Mouse (Mus musculus): ENCODE data around the gene Rem2. TPM values are rescaled to one million over a fixed set of nuclear protein-coding genes. Genes with fewer than 3 reads are reported as not detected.
A peak's percentile ranks its signal among the peaks of the same experiment; 100 is the strongest.

The Rem2 gene
- total and polyA plus RNA-seq, 2 experiments from 2014 or later: 25.2 to 32.8 TPM

DNA sequence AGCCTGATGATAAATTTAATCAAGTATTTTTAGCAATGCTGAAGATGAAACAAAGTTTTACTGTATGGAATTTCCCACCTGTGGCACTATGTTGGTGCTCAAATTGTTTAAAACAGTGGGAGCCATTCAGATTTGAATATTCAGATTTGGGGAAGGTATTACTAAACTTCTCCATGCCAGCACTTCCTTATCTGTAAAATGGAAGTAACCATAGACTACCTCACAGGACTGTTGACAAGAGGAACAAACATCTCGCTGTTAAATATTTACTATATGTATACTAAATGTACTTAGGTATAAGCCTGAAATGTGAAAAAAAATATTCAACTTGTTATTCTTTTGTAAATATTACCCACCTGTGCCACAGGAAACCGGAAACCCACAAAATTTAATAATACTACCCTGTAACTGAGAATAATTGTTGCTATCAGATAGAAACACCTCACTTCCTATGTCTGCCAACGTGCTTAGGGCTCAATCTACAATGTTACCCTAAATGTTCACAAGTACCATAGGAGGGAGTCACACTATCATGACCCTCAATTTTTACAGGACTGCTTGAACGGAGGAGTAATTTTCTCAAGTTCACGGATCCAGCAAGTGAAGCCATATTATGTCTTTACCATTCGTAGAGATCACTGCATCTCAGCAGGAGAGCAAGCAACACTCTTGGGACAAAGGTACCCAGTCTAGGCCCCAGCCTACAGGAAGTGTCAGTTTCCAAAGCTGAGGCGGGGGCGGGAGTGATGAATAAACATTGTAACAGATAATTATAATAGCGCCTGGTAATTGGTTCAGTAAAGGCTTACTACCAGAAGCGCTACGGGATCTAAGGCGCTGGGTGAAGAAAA is 12.6 kb upstream of the Rem2 start:
- peak overlapping the region; percentile 82 for H3K4me3 ChIP-seq (ENCODE audit: low read length)
- H3K27me3 ChIP-seq (ENCODE audit: insufficient read depth, low read length): no peaks in the 10 kb centered on the region
- ATAC-seq (peak; percentile 22; the same call in 1 of the 2 replicates), DNase-seq (ENCODE audit: low spot score) (peak; percentile 15)
- peak overlapping the region; percentile 75 for H3K9ac ChIP-seq (replicated peaks; ENCODE audit: low read length)
- H3K36me3 ChIP-seq (ENCODE audit: insufficient read depth, low read length): peaks cover under 1% of the 10 kb centered on the region; the same call in 1 of the 2 replicates
- 15% methylated on average over 12 of the region's 12 CpGs for WGBS
- H3K4me2 ChIP-seq (ENCODE audit: low read depth, low read length): peak overlapping the region; percentile 89
- no peaks in the 10 kb centered on the region for H3K9me3 ChIP-seq (ENCODE audit: low read length)
- H3K27ac ChIP-seq: no peak overlapping the region
- no peaks in the 10 kb centered on the region for H3K4me1 ChIP-seq (ENCODE audit: insufficient read depth, low read length)
- no peak for TF ChIP-seq CTCF (IDR thresholded peaks at IDR 0.05; ENCODE audit: low read depth)

- DNase-seq (ENCODE audit: low spot score) (peak; percentile 89), ATAC-seq (peak; percentile 92)
- Histone ChIP-seq H3K4me2 (ENCODE audit: low read depth, low read length) (peak within 1 kb of the TSS; percentile 89), H3K27ac (peak within 1 kb of the TSS; percentile 61), H3K9me3 (ENCODE audit: low read length) (no peaks in the 10 kb centered on the region), H3K4me3 (ENCODE audit: low read length) (peak within 1 kb of the TSS; percentile 82), H3K4me1 (ENCODE audit: insufficient read depth, low read length) (no peaks in the 10 kb centered on the region), H3K9ac (replicated peaks; ENCODE audit: low read length) (peak within 1 kb of the TSS; percentile 75), H3K36me3 (ENCODE audit: insufficient read depth, low read length) (peaks cover 6% of the 10 kb centered on the region), H3K27me3 (ENCODE audit: insufficient read depth, low read length) (no peaks in the 10 kb centered on the region)
- under 1% methylated on average over 35 of the region's 35 CpGs for WGBS
- TF ChIP-seq CTCF (IDR thresholded peaks at IDR 0.05; ENCODE audit: low read depth): no peak
These were observed 12.0 kb upstream of the Rem2 start, which contains the start of gene Lrp10 for GRCm38 (mm10) chr14:54463959-54464292. TSS of gene Lrp10 (plus strand) at chr14:54464137.

DNA sequence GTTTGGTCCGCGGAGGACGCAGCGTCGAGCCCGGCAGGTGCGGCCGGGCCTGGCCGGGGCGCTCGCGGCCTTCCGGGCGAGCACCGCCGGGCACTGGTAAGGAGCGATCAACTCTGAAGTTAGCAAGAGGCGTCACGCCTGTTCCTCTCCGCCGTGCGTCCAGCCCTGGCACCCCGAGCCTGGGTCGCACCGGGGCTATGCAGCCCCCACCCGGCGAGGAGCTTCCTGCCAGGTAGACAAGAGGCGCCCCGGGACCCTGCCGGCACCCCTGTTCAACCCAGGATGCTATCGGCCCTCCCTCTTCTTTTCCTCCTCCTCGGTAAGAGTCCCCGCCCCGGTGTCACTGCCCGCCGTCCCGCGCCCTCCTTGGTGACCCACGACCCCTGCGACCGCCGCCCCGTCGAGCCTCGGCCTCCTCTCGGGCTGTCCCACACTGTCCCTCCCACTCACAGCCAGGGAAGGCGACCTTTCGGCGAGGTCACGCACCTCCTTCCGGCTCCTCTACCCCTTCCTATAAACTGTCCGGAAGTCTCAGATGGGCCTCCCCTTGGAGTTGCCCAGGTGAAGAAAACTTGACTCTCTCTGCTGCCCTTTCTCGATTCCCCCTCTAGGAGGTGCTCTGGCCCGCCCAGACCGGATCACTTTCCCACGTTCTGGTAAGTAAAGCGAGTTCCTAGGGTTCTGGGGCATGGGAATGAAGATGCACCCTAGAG is 11.5 kb upstream of the Rem2 start:
- peak; percentile 69 for TF ChIP-seq CTCF (IDR thresholded peaks at IDR 0.05; ENCODE audit: low read depth)
- H3K4me3 ChIP-seq (ENCODE audit: low read length): peak overlapping the region; percentile 82
- H3K4me2 ChIP-seq (ENCODE audit: low read depth, low read length): peak overlapping the region; percentile 89
- WGBS: under 1% methylated on average over 54 of the region's 57 CpGs
- DNase-seq (ENCODE audit: low spot score) (peak; percentile 68), ATAC-seq (peak; percentile 76)
- no peaks in the 10 kb centered on the region for H3K9me3 ChIP-seq (ENCODE audit: low read length)
- H3K9ac ChIP-seq (replicated peaks; ENCODE audit: low read length): peak overlapping the region; percentile 75
- no peaks in the 10 kb centered on the region for H3K4me1 ChIP-seq (ENCODE audit: insufficient read depth, low read length)
- H3K36me3 ChIP-seq (ENCODE audit: insufficient read depth, low read length): peaks cover 10% of the 10 kb centered on the region
- H3K27ac ChIP-seq: peak overlapping the region; percentile 61
- H3K27me3 ChIP-seq (ENCODE audit: insufficient read depth, low read length): no peaks in the 10 kb centered on the region

DNA sequence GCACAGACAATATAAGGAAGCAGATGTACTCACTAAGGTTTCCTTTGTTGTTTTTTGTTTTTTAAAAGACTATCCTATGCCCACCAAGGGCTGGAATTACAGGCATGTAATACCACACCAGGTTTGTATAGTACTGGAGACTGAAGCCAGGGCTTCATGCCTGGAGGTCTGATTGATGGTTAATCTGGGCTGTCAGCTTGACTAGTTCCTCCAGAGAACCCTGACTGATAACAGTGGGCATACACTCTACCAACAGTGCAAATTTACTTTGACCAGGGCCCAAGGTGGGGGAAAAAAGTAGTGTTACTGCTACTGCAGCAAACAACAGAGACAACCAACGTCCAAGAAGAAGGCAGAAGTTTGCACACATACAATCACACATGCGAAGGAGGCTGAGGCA is 4.4 kb upstream of the Rem2 start:
- H3K27me3 ChIP-seq (ENCODE audit: insufficient read depth, low read length): no peaks in the 10 kb centered on the region
- no peak overlapping the region for H3K4me2 ChIP-seq (ENCODE audit: low read depth, low read length)
- no peak overlapping the region for H3K4me3 ChIP-seq (ENCODE audit: low read length)
- TF ChIP-seq CTCF (IDR thresholded peaks at IDR 0.05; ENCODE audit: low read depth): no peak
- H3K9ac ChIP-seq (replicated peaks; ENCODE audit: low read length): no peak overlapping the region
- peaks cover 19% of the 10 kb centered on the region for H3K36me3 ChIP-seq (ENCODE audit: insufficient read depth, low read length)
- ATAC-seq: no peak
- 87% methylated on average over 2 of the region's 2 CpGs for WGBS
- H3K27ac ChIP-seq: no peak overlapping the region
- no peak for DNase-seq (ENCODE audit: low spot score)
- H3K9me3 ChIP-seq (ENCODE audit: low read length): no peaks in the 10 kb centered on the region
- peaks cover 5% of the 10 kb centered on the region; the same call in 1 of the 2 replicates for H3K4me1 ChIP-seq (ENCODE audit: insufficient read depth, low read length)

DNA sequence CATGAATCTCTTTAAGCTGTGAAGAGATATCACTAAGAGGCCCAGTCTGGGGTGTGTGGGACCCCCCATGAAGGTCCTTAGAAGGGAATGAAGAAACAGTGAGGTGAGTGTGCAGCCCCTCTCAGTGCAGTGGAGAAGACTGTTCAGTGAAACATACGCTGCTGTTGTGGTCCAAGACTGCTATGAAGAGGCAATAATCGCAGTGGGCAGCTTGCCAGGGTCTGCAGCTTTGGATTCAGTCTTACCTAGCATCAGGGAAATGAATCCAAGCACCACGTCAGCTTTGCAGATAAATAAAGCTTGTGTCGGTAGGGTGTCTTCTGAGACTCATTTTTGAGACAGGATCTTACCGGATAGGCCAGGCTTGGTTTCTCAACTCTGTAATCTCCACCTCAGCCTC is 3.2 kb upstream of the Rem2 start:
- no peak overlapping the region for H3K9ac ChIP-seq (replicated peaks; ENCODE audit: low read length)
- 0 out of 2 replicates have a peak, but pooled peaks have one; percentile 8 for ATAC-seq
- peak; percentile 72 for DNase-seq (ENCODE audit: low spot score)
- H3K36me3 ChIP-seq (ENCODE audit: insufficient read depth, low read length): peaks cover 19% of the 10 kb centered on the region
- no peak overlapping the region for H3K4me2 ChIP-seq (ENCODE audit: low read depth, low read length)
- H3K27ac ChIP-seq: peak overlapping the region; percentile 11; the same call in 1 of the 2 replicates
- peaks cover 15% of the 10 kb centered on the region; the same call in 1 of the 2 replicates for H3K4me1 ChIP-seq (ENCODE audit: insufficient read depth, low read length)
- no peaks in the 10 kb centered on the region for H3K27me3 ChIP-seq (ENCODE audit: insufficient read depth, low read length)
- H3K4me3 ChIP-seq (ENCODE audit: low read length): no peak overlapping the region
- no peaks in the 10 kb centered on the region for H3K9me3 ChIP-seq (ENCODE audit: low read length)
- TF ChIP-seq CTCF (IDR thresholded peaks at IDR 0.05; ENCODE audit: low read depth): no peak
- WGBS: 49% methylated on average over 5 of the region's 5 CpGs

DNA sequence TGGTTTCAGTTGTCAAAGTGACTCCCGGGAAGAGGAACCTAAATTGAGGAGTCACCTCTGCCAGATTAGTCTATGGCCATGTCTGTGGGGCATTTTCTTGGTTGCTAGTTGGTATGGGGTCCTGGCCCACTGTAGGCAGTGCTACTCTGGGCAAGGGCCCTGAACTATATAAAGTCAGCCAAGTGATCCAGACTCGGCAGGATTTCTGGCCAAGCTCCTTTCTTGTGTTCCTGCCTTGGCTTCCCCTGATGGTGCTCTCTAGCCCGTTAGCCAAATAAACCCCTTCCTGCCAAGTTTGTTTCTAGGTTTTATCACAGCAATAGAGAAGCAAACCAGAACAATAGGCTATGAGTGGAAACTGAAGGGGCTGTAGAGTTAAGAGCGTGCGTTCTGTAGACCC is 1.2 kb upstream of the Rem2 start:
- Histone ChIP-seq H3K9me3 (ENCODE audit: low read length) (no peaks in the 10 kb centered on the region), H3K4me3 (ENCODE audit: low read length) (no peak overlapping the region), H3K4me2 (ENCODE audit: low read depth, low read length) (no peak overlapping the region), H3K27ac (no peak overlapping the region), H3K4me1 (ENCODE audit: insufficient read depth, low read length) (peaks cover 21% of the 10 kb centered on the region), H3K9ac (replicated peaks; ENCODE audit: low read length) (no peak overlapping the region), H3K27me3 (ENCODE audit: insufficient read depth, low read length) (0 out of 2 replicates have a peak, but pooled peaks cover 3% of the 10 kb centered on the region), H3K36me3 (ENCODE audit: insufficient read depth, low read length) (peaks cover 6% of the 10 kb centered on the region; the same call in 1 of the 2 replicates)
- WGBS: 60% methylated on average over 5 of the region's 5 CpGs
- peak; percentile 12 for DNase-seq (ENCODE audit: low spot score)
- no peak for ATAC-seq
- TF ChIP-seq CTCF (IDR thresholded peaks at IDR 0.05; ENCODE audit: low read depth): no peak

Measured in hindbrain, postnatal 0 days (tissue).